Mouse (Mus musculus): ENCODE data around the gene Mus81. TPM values are rescaled to one million over a fixed set of nuclear protein-coding genes. Genes with fewer than 3 reads are reported as not detected.
"Not testable (repeated sequence)": the region's sequence is repeated elsewhere in the genome, so short reads cannot be mapped to it uniquely, and the experiment has no call there.

Gene Mus81
- polyA plus RNA-seq, 1 experiment from 2014 or later: 51.1 TPM

DNA sequence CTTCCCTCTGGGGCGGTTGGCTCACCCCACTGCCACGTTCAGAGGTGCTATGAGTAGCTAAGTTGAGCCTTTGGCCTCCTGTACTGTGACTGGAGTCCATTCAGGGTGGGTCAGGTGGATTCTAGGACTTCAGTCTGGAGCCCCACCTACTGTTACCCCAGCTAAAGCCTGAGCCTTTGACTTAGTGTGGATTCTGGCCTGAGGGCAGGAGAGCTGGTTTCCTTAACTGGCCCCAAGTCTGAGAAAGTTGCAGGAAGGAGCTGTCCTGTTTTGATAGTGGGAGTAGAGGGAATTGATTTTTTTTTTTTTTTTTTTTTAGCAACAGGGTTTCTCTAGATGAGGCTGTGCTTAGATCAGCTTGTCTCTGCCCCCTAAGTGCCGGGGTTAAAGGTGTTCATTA is 6.1 kb upstream of the Mus81 start:
- H3K4me1 ChIP-seq (ENCODE audit: control insufficient read depth, insufficient read depth, low read length): peaks cover 20% of the 10 kb centered on the region
- no peaks in the 10 kb centered on the region for H3K27me3 ChIP-seq (ENCODE audit: control insufficient read depth, insufficient read depth, low read depth, low read length)
- no peak overlapping the region for H3K4me3 ChIP-seq (ENCODE audit: low read depth, low read length)
- no peak overlapping the region for H3K27ac ChIP-seq (ENCODE audit: low read length)
- 89% methylated on average over 3 of the region's 3 CpGs for WGBS
- no peak overlapping the region for H3K9ac ChIP-seq (ENCODE audit: low read depth, low read length)
- H3K9me3 ChIP-seq (replicated peaks; ENCODE audit: control insufficient read depth, low read length, poor library complexity, severe bottlenecking): no peaks in the 10 kb centered on the region
- no peak overlapping the region for H3K4me2 ChIP-seq (ENCODE audit: low read length)
- ATAC-seq: no peak
- H3K36me3 ChIP-seq (ENCODE audit: control insufficient read depth, insufficient read depth, low read length): peaks cover 38% of the 10 kb centered on the region

- H3K9me3 ChIP-seq (replicated peaks; ENCODE audit: control insufficient read depth, low read length, poor library complexity, severe bottlenecking); H3K27me3 ChIP-seq (ENCODE audit: control insufficient read depth, insufficient read depth, low read depth, low read length); H3K9ac ChIP-seq (ENCODE audit: low read depth, low read length); ATAC-seq; H3K4me3 ChIP-seq (ENCODE audit: low read depth, low read length); H3K27ac ChIP-seq (ENCODE audit: low read length); H3K4me2 ChIP-seq (ENCODE audit: low read length): not testable (repeated sequence)
- 63% methylated on average over 9 of the region's 9 CpGs for WGBS
- H3K36me3 ChIP-seq (ENCODE audit: control insufficient read depth, insufficient read depth, low read length): peaks cover 38% of the 10 kb centered on the region
- peaks cover 25% of the 10 kb centered on the region for H3K4me1 ChIP-seq (ENCODE audit: control insufficient read depth, insufficient read depth, low read length)
Observed at GRCm38 (mm10) chr19:5493301-5493721, 5.1 kb upstream of the Mus81 start.

- Histone ChIP-seq H3K4me1 (ENCODE audit: control insufficient read depth, insufficient read depth, low read length) (peaks cover 25% of the 10 kb centered on the region), H3K27me3 (ENCODE audit: control insufficient read depth, insufficient read depth, low read depth, low read length) (no peaks in the 10 kb centered on the region), H3K4me3 (ENCODE audit: low read depth, low read length) (no peak overlapping the region), H3K36me3 (ENCODE audit: control insufficient read depth, insufficient read depth, low read length) (peaks cover 36% of the 10 kb centered on the region), H3K27ac (ENCODE audit: low read length) (no peak overlapping the region), H3K9ac (ENCODE audit: low read depth, low read length) (no peak overlapping the region), H3K9me3 (replicated peaks; ENCODE audit: control insufficient read depth, low read length, poor library complexity, severe bottlenecking) (no peaks in the 10 kb centered on the region), H3K4me2 (ENCODE audit: low read length) (no peak overlapping the region)
- ATAC-seq: no peak
- WGBS: 89% methylated on average over 4 of the region's 4 CpGs
Observed at GRCm38 (mm10) chr19:5492641-5493040, 4.4 kb upstream of the Mus81 start.

GRCm38 (mm10) chr19:5490898-5491708 is 2.9 kb upstream of the Mus81 start:
- H3K4me1 ChIP-seq (ENCODE audit: control insufficient read depth, insufficient read depth, low read length): peaks cover 38% of the 10 kb centered on the region
- H3K9ac ChIP-seq (ENCODE audit: low read depth, low read length): peak overlapping the region; percentile 88
- H3K27ac ChIP-seq (ENCODE audit: low read length): peak overlapping the region; percentile 99
- under 1% methylated on average over 57 of the region's 59 CpGs for WGBS
- no peaks in the 10 kb centered on the region for H3K9me3 ChIP-seq (replicated peaks; ENCODE audit: control insufficient read depth, low read length, poor library complexity, severe bottlenecking)
- ATAC-seq: peak; percentile 30
- peak overlapping the region; percentile 94 for H3K4me3 ChIP-seq (ENCODE audit: low read depth, low read length)
- peak overlapping the region; percentile 62 for H3K4me2 ChIP-seq (ENCODE audit: low read length)
- H3K36me3 ChIP-seq (ENCODE audit: control insufficient read depth, insufficient read depth, low read length): peaks cover 24% of the 10 kb centered on the region
- H3K27me3 ChIP-seq (ENCODE audit: control insufficient read depth, insufficient read depth, low read depth, low read length): no peaks in the 10 kb centered on the region

DNA sequence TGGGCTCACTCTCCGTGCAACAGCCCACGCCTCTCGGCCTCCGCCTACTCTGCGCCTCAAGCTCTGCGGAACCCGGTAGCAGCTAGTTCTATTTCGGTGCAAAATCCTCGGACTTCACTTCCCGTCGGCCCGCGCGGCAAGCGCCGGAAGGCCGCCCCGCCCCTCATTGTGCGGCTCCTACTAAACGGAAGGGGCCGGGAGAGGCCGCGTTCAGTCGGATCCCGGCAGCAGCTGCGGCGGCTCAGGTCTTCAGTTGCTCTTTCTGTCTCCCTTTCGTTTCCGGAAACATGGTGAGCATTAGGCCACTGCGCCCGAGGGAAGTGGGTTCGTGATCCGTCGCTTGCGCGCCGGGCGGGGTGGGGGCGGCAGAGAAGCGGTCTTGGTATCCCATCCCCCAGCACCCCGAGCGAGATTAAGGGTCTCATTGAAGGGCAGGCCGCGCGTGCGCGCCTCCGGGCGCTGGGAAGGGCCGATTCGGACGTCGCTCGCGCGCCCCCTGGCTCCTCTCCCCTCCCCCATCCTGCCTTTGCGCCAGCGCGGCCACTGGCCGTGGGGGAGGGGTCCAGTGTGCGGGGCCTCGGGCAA is 2.2 kb upstream of the Mus81 start, which contains the start of gene Cfl1:
Gene Cfl1 (plus strand): TSS at position 143 of the 585 bp plus-strand sequence.
- no peaks in the 10 kb centered on the region for H3K27me3 ChIP-seq (ENCODE audit: control insufficient read depth, insufficient read depth, low read depth, low read length)
- peak within 1 kb of the TSS; percentile 84 for H3K4me2 ChIP-seq (ENCODE audit: low read length)
- 1% methylated on average over 60 of the region's 62 CpGs for WGBS
- ATAC-seq: peak; percentile 66
- H3K27ac ChIP-seq (ENCODE audit: low read length): peak within 1 kb of the TSS; percentile 99
- peaks cover 17% of the 10 kb centered on the region for H3K36me3 ChIP-seq (ENCODE audit: control insufficient read depth, insufficient read depth, low read length)
- peak within 1 kb of the TSS; percentile 94 for H3K4me3 ChIP-seq (ENCODE audit: low read depth, low read length)
- H3K9ac ChIP-seq (ENCODE audit: low read depth, low read length): peak within 1 kb of the TSS; percentile 88
- no peaks in the 10 kb centered on the region for H3K9me3 ChIP-seq (replicated peaks; ENCODE audit: control insufficient read depth, low read length, poor library complexity, severe bottlenecking)
- H3K4me1 ChIP-seq (ENCODE audit: control insufficient read depth, insufficient read depth, low read length): peaks cover 38% of the 10 kb centered on the region

GRCm38 (mm10) chr19:5489721-5490120 is 1.5 kb upstream of the Mus81 start:
- peak overlapping the region; percentile 36 for H3K4me2 ChIP-seq (ENCODE audit: low read length)
- H3K36me3 ChIP-seq (ENCODE audit: control insufficient read depth, insufficient read depth, low read length): peaks cover 13% of the 10 kb centered on the region
- H3K27ac ChIP-seq (ENCODE audit: low read length): peak overlapping the region; percentile 99
- H3K9ac ChIP-seq (ENCODE audit: low read depth, low read length); H3K27me3 ChIP-seq (ENCODE audit: control insufficient read depth, insufficient read depth, low read depth, low read length); ATAC-seq; H3K9me3 ChIP-seq (replicated peaks; ENCODE audit: control insufficient read depth, low read length, poor library complexity, severe bottlenecking): not testable (repeated sequence)
- 53% methylated on average over 10 of the region's 10 CpGs for WGBS
- peaks cover 38% of the 10 kb centered on the region for H3K4me1 ChIP-seq (ENCODE audit: control insufficient read depth, insufficient read depth, low read length)
- H3K4me3 ChIP-seq (ENCODE audit: low read depth, low read length): peak overlapping the region; percentile 94

DNA sequence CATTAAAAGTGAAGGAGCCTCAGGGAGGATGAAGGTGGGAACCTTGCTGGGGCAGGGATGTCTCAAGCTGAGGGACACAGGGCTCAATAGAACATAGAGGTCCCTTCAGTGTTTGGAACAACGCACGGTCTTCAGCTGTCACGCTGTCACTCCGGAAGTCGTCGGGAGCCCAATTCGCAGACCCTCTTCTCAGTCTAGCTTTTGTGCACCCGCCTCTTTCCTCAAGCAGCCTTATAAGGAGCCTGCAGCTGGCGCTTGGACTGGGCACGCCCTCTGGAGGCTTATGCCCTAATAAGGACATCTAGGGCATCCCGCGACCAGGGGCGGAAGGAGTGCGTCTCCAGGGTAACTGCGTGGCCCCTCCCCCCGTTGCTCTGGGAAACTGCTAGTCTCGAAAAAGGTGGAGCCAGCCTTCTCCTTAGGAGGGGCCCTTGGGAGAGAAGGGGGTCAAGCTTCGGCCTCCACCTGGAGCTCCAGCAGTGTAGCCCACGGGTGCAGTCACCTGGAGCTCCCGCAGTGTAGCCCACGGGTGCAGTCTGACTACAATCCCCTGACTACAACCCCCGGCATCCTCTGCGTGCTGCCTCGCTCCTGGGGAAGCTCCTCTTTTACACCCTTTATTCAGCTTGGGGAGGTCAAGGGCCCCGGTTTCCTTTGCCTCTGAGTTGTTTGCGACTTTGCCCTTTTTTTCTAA is 823 bp upstream of the Mus81 start:
- Histone ChIP-seq H3K9me3 (replicated peaks; ENCODE audit: control insufficient read depth, low read length, poor library complexity, severe bottlenecking) (no peaks in the 10 kb centered on the region), H3K36me3 (ENCODE audit: control insufficient read depth, insufficient read depth, low read length) (peaks cover 10% of the 10 kb centered on the region), H3K4me3 (ENCODE audit: low read depth, low read length) (peak overlapping the region; percentile 58), H3K9ac (ENCODE audit: low read depth, low read length) (peak overlapping the region; percentile 63), H3K27me3 (ENCODE audit: control insufficient read depth, insufficient read depth, low read depth, low read length) (no peaks in the 10 kb centered on the region), H3K27ac (ENCODE audit: low read length) (peak overlapping the region; percentile 99), H3K4me1 (ENCODE audit: control insufficient read depth, insufficient read depth, low read length) (peaks cover 38% of the 10 kb centered on the region), H3K4me2 (ENCODE audit: low read length) (peak overlapping the region; percentile 84)
- ATAC-seq: peak; percentile 81
- WGBS: under 1% methylated on average over 26 of the region's 26 CpGs

DNA sequence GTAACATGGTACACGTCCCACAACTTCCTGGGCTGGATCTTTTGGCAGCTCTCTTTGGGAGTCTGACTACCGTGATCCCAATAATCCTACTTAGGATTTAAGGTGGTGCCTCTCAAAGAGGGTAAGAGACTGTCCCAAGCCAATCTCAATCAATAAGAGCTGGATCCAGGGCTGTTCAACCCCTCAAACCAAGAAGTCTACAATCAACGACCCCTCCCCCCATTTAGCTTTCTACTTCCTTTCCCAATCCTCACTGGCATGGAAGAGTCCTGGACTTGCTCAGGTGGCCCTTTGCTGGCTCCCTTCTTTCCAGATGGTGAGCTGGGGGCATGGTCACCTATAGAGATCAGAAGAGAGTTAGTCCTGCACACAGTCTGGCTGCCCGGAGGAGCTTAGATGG is 1.4 kb downstream of the Mus81 start:
- Histone ChIP-seq H3K36me3 (ENCODE audit: control insufficient read depth, insufficient read depth, low read length) (peaks cover 20% of the 10 kb centered on the region), H3K9ac (ENCODE audit: low read depth, low read length) (no peak overlapping the region), H3K27me3 (ENCODE audit: control insufficient read depth, insufficient read depth, low read depth, low read length) (no peaks in the 10 kb centered on the region), H3K4me3 (ENCODE audit: low read depth, low read length) (no peak overlapping the region), H3K27ac (ENCODE audit: low read length) (no peak overlapping the region), H3K9me3 (replicated peaks; ENCODE audit: control insufficient read depth, low read length, poor library complexity, severe bottlenecking) (no peaks in the 10 kb centered on the region), H3K4me2 (ENCODE audit: low read length) (0 out of 2 replicates have a peak overlapping the region, but pooled peaks have one; percentile 5), H3K4me1 (ENCODE audit: control insufficient read depth, insufficient read depth, low read length) (peaks cover 25% of the 10 kb centered on the region)
- 92% methylated on average over 4 of the region's 4 CpGs for WGBS
- ATAC-seq: no peak
